Mouse (Mus musculus): Measurements from ENCODE around the gene Sun5.

GRCm38 (mm10) chr2:153860315-153860714 is 10.6 kb downstream of the Sun5 start:
- TF ChIP-seq CTCF (IDR thresholded peaks at IDR 0.05; ENCODE audit: borderline replicate concordance, extremely low read depth, insufficient read depth, insufficient read length) (no peak), POLR2A (IDR thresholded peaks at IDR 0.05; ENCODE audit: borderline replicate concordance, extremely low read depth, insufficient read depth, insufficient read length, poor library complexity, severe bottlenecking) (no peak)

Measured in brain, embryonic 14.5 days (tissue).